Mouse (Mus musculus) midbrain, postnatal 0 days (tissue): ENCODE data around the gene Fam53a. TPM values are rescaled to one million over a fixed set of nuclear protein-coding genes. Genes with fewer than 3 reads are reported as not detected.

Source experiments
- ATAC-seq: fragments of 200-750 bp; cut with Nextera tagmentation; 2 replicates; pipeline ENCODE4 v1.8.0; 2017; ENCODE audit warnings: moderate number of reproducible peaks, mild to moderate bottlenecking, moderate TSS enrichment, moderate library complexity; ENCODE audit not compliant: low FRiP score
- DNase-seq: peaks from one replicate; pipeline ENCODE4 v3.0.0-alpha.2; 2015; ENCODE audit warnings: low spot score
- H3K27ac ChIP-seq: fragments of 300-500 bp; sonication (generic); 2 replicates; pipeline ENCODE4 v1.5.1; 2014; ENCODE audit warnings: low read depth, mild to moderate bottlenecking, low read length, mixed read lengths
- H3K27me3 ChIP-seq: fragments of 300-500 bp; sonication (generic); 2 replicates; pipeline ENCODE4 v1.6.1; 2014; ENCODE audit warnings: low read length, control low read depth, mixed read lengths; ENCODE audit not compliant: insufficient read depth
- H3K36me3 ChIP-seq: fragments of 300-500 bp; sonication (generic); 2 replicates; pipeline ENCODE4 v1.6.1; 2014; ENCODE audit warnings: low read length, control low read depth, mixed read lengths; ENCODE audit not compliant: insufficient read depth
- H3K4me1 ChIP-seq: fragments of 300-500 bp; sonication (generic); 2 replicates; pipeline ENCODE4 v1.6.1; 2014; ENCODE audit warnings: mild to moderate bottlenecking, control low read depth, antibody characterized with exemption, low read length, mixed read lengths; ENCODE audit not compliant: insufficient read depth
- H3K4me2 ChIP-seq: fragments of 300-500 bp; sonication (generic); 2 replicates; pipeline ENCODE4 v1.6.1; 2014; ENCODE audit warnings: low read depth, mild to moderate bottlenecking, low read length, mixed read lengths; ENCODE audit not compliant: poor library complexity, severe bottlenecking
- H3K4me3 ChIP-seq: fragments of 300-500 bp; sonication (generic); 2 replicates; pipeline ENCODE4 v1.5.1; 2014; ENCODE audit warnings: low read depth, mild to moderate bottlenecking, low read length, moderate library complexity
- H3K9ac ChIP-seq: fragments of 300-500 bp; sonication (generic); replicated peaks from 2 replicates; pipeline ENCODE4 v1.6.1; 2014; ENCODE audit warnings: mild to moderate bottlenecking, low read length, moderate library complexity, mixed read lengths; ENCODE audit not compliant: poor library complexity, severe bottlenecking
- H3K9me3 ChIP-seq: fragments of 300-500 bp; sonication (generic); 2 replicates; pipeline ENCODE4 v1.6.1; 2016; ENCODE audit warnings: low read length, control low read depth
- CTCF ChIP-seq: IDR thresholded peaks from 2 replicates; pipeline ENCODE4 v1.5.1; 2016; ENCODE audit warnings: antibody characterized with exemption, mild to moderate bottlenecking
- WGBS: fragments of 180-500 bp; shearing (Covaris S2); extraction: QIAGEN DNeasy Blood & Tissue Kit; methylation state at CpG from one replicate; pipeline ENCODE4 v1.1.7; 2014; 5-methylcytosine and 5-hydroxymethylcytosine counted together
- polyA plus RNA-seq: library from polyadenylated mRNA; unstranded; fragments of >200 nt; fragmentation: Nextera tagmentation; extraction: Ambion mirVana; gene quantifications from 2 replicates; pipeline ENCODE4 v1.2.1, GENCODE M21; 2015
- total RNA-seq: library from RNA; depleted of rRNA; stranded (reverse); fragments of >200 nt; gene quantifications from 2 replicates; pipeline ENCODE4 v1.2.3, GENCODE M21; 2014

The Fam53a gene
- total and polyA plus RNA-seq, 2 experiments from 2014 or later, result 28.0 to 29.1 TPM

GRCm38 (mm10) chr5:33654424-33654823 is 25.0 kb upstream of the Fam53a start:
- no peak for DNase-seq
- WGBS, result 96% methylated on average over 13 of the region's 13 CpGs
- peaks cover 19% of the 10 kb centered on the region for H3K4me1 ChIP-seq

GRCm38 (mm10) chr5:33652783-33653173 is 23.3 kb upstream of the Fam53a start:
- H3K9me3 ChIP-seq, result no peaks in the 10 kb centered on the region
- H3K9ac ChIP-seq, result no peak overlapping the region
- ATAC-seq (peak; percentile 3; the same call in 1 of the 2 replicates), DNase-seq (no peak)
- H3K27me3 ChIP-seq, result no peaks in the 10 kb centered on the region
- no peak for TF ChIP-seq CTCF
- H3K4me3 ChIP-seq, result peak overlapping the region; percentile 75
- H3K36me3 ChIP-seq, result peaks cover 3% of the 10 kb centered on the region
- 4% methylated on average over 9 of the region's 9 CpGs for WGBS
- peak overlapping the region; percentile 68 for H3K4me2 ChIP-seq
- peak overlapping the region; percentile 98; the same call in 1 of the 2 replicates for H3K27ac ChIP-seq
- H3K4me1 ChIP-seq, result peaks cover 19% of the 10 kb centered on the region

More at GRCm38 (mm10) chr5:33654424-33654823, 25.0 kb upstream of the Fam53a start:
- Histone ChIP-seq H3K27ac (no peak overlapping the region), H3K27me3 (no peaks in the 10 kb centered on the region), H3K9me3 (no peaks in the 10 kb centered on the region), H3K4me2 (no peak overlapping the region), H3K4me3 (no peak overlapping the region), H3K36me3 (peaks cover 3% of the 10 kb centered on the region), H3K9ac (no peak overlapping the region)
- no peak for ATAC-seq
- no peak for TF ChIP-seq CTCF

GRCm38 (mm10) chr5:33651921-33652782 is 22.7 kb upstream of the Fam53a start, which contains the start of gene Slbp:
Gene Slbp (minus strand): TSS chr5:33652574.
- peaks cover 6% of the 10 kb centered on the region for H3K36me3 ChIP-seq
- H3K4me3 ChIP-seq, result peak within 1 kb of the TSS; percentile 75

GRCm38 (mm10) chr5:33651541-33651920 is 22.1 kb upstream of the Fam53a start:
- H3K9me3 ChIP-seq, result no peaks in the 10 kb centered on the region
- peak overlapping the region; percentile 98 for H3K27ac ChIP-seq
- WGBS, result under 1% methylated on average over 11 of the region's 11 CpGs
- peak overlapping the region; percentile 79 for H3K9ac ChIP-seq
- H3K27me3 ChIP-seq, result no peaks in the 10 kb centered on the region
- H3K4me2 ChIP-seq, result peak overlapping the region; percentile 68
- ATAC-seq (0 out of 2 replicates have a peak, but pooled peaks have one; percentile 0), DNase-seq (no peak)
- peaks cover 7% of the 10 kb centered on the region for H3K36me3 ChIP-seq
- peak; percentile 21 for TF ChIP-seq CTCF
- peak overlapping the region; percentile 75 for H3K4me3 ChIP-seq
- H3K4me1 ChIP-seq, result peaks cover 13% of the 10 kb centered on the region

More at GRCm38 (mm10) chr5:33651921-33652782, 22.7 kb upstream of the Fam53a start, which contains the start of gene Slbp:
- Histone ChIP-seq H3K9me3 (no peaks in the 10 kb centered on the region), H3K27ac (peak within 1 kb of the TSS; percentile 98), H3K9ac (peak within 1 kb of the TSS; percentile 79), H3K27me3 (no peaks in the 10 kb centered on the region), H3K4me2 (peak within 1 kb of the TSS; percentile 68), H3K4me1 (peaks cover 19% of the 10 kb centered on the region)
- under 1% methylated on average over 79 of the region's 82 CpGs for WGBS
- TF ChIP-seq CTCF, result no peak; the same call in 1 of the 2 replicates
- DNase-seq (peak; percentile 98), ATAC-seq (peak; percentile 95)

GRCm38 (mm10) chr5:33651017-33651416 is 21.6 kb upstream of the Fam53a start:
- H3K27me3 ChIP-seq, result no peaks in the 10 kb centered on the region
- ATAC-seq (no peak), DNase-seq (no peak)
- TF ChIP-seq CTCF, result no peak; the same call in 1 of the 2 replicates
- peaks cover 9% of the 10 kb centered on the region; the same call in 1 of the 2 replicates for H3K4me1 ChIP-seq
- peak overlapping the region; percentile 75 for H3K4me3 ChIP-seq
- H3K4me2 ChIP-seq, result peak overlapping the region; percentile 68
- H3K36me3 ChIP-seq, result peaks cover 12% of the 10 kb centered on the region
- WGBS, result 9% methylated on average over 2 of the region's 2 CpGs
- peak overlapping the region; percentile 79 for H3K9ac ChIP-seq
- peak overlapping the region; percentile 98 for H3K27ac ChIP-seq
- H3K9me3 ChIP-seq, result no peaks in the 10 kb centered on the region

- Histone ChIP-seq H3K27me3 (no peaks in the 10 kb centered on the region), H3K4me3 (no peak overlapping the region), H3K4me2 (no peak overlapping the region), H3K36me3 (peaks cover 26% of the 10 kb centered on the region), H3K27ac (no peak overlapping the region), H3K4me1 (no peaks in the 10 kb centered on the region), H3K9me3 (no peaks in the 10 kb centered on the region), H3K9ac (no peak overlapping the region)
- no peak for ATAC-seq
- DNase-seq, result peak; percentile 71
- TF ChIP-seq CTCF, result peak; percentile 86
- 29% methylated on average over 3 of the region's 3 CpGs for WGBS
These were observed 11.2 kb upstream of the Fam53a start for GRCm38 (mm10) chr5:33640652-33641051.
